Mouse (Mus musculus): ENCODE measurements around the gene Sorbs2. TPM values are rescaled to one million over a fixed set of nuclear protein-coding genes. Genes with fewer than 3 reads are reported as not detected.
"Not testable (repeated sequence)": the region's sequence is repeated elsewhere in the genome, so short reads cannot be mapped to it uniquely, and the experiment has no call there.

Gene Sorbs2
- total and polyA plus RNA-seq, 2 experiments from 2014 or later: 36.1 to 79.5 TPM

- ATAC-seq (ENCODE audit: low FRiP score) (no peak), DNase-seq (ENCODE audit: low spot score) (no peak)
- WGBS: 47% methylated on average over 5 of the region's 5 CpGs
- Histone ChIP-seq H3K27me3 (ENCODE audit: insufficient read depth, low read length) (no peaks in the 10 kb centered on the region), H3K9me3 (ENCODE audit: low read length) (no peaks in the 10 kb centered on the region), H3K27ac (ENCODE audit: low read depth, low read length) (no peak overlapping the region), H3K4me3 (ENCODE audit: low read depth, low read length) (no peak overlapping the region), H3K4me1 (ENCODE audit: insufficient read depth, low read length) (no peaks in the 10 kb centered on the region), H3K36me3 (ENCODE audit: insufficient read depth, low read length) (no peaks in the 10 kb centered on the region), H3K4me2 (ENCODE audit: low read depth, low read length, poor library complexity, severe bottlenecking) (no peak overlapping the region), H3K9ac (replicated peaks; ENCODE audit: low read length, poor library complexity, severe bottlenecking) (no peak overlapping the region)
- TF ChIP-seq CTCF (IDR thresholded peaks at IDR 0.05): no peak
These were observed 350.1 kb downstream of the Sorbs2 start for GRCm38 (mm10) chr8:45857734-45858133.

DNA sequence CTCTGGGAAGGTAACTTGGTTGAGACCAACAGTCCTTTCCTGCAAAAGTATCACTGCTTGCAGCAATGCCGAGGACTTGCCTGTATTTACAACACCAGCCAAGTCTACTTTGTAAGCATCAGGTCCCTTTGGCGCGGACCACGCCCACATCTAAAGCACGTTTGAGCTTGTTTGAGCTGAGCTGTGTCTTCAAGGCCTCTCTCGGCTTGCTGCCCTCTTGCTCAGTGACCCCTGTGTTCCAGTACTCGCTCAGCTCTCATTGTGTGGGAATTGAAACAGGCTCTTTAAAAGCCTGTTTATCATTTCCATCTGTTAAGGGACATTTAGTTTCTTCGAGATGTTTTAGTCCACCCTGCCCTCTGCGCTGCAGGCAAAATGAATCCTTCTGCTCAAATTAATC lies 350.8 kb downstream of the Sorbs2 start:
- H3K36me3 ChIP-seq (ENCODE audit: insufficient read depth, low read length): no peaks in the 10 kb centered on the region
- no peaks in the 10 kb centered on the region for H3K9me3 ChIP-seq (ENCODE audit: low read length)
- ATAC-seq (ENCODE audit: low FRiP score) (no peak), DNase-seq (ENCODE audit: low spot score) (peak; percentile 10)
- TF ChIP-seq CTCF (IDR thresholded peaks at IDR 0.05): no peak
- no peak overlapping the region for H3K27ac ChIP-seq (ENCODE audit: low read depth, low read length)
- H3K9ac ChIP-seq (replicated peaks; ENCODE audit: low read length, poor library complexity, severe bottlenecking): no peak overlapping the region
- no peak overlapping the region for H3K4me3 ChIP-seq (ENCODE audit: low read depth, low read length)
- H3K27me3 ChIP-seq (ENCODE audit: insufficient read depth, low read length): no peaks in the 10 kb centered on the region
- no peaks in the 10 kb centered on the region for H3K4me1 ChIP-seq (ENCODE audit: insufficient read depth, low read length)
- 44% methylated on average over 9 of the region's 9 CpGs for WGBS
- H3K4me2 ChIP-seq (ENCODE audit: low read depth, low read length, poor library complexity, severe bottlenecking): no peak overlapping the region

DNA sequence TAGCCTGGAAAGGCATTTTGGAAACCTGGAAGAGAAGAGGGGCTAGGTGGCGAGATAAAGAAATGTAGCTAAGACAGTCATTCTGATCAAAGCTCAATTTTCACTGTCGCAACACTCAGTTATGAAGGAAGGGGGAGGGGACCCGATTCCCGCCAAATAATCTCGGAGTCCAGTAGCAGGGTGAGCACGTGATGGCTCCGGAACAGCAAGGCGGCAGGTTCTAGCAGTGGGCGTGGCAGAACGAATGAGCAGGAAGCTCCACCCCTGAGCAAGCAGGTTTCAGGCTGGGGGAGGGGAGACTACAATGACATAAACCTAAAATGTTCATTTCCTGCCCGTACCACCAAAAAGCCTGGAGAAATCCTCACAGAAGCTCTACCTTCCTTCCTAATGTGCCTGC lies 364.0 kb downstream of the Sorbs2 start:
- ATAC-seq (ENCODE audit: low FRiP score); H3K9ac ChIP-seq (replicated peaks; ENCODE audit: low read length, poor library complexity, severe bottlenecking); H3K36me3 ChIP-seq (ENCODE audit: insufficient read depth, low read length); DNase-seq (ENCODE audit: low spot score); H3K4me3 ChIP-seq (ENCODE audit: low read depth, low read length); H3K27me3 ChIP-seq (ENCODE audit: insufficient read depth, low read length); H3K27ac ChIP-seq (ENCODE audit: low read depth, low read length); H3K4me1 ChIP-seq (ENCODE audit: insufficient read depth, low read length); H3K4me2 ChIP-seq (ENCODE audit: low read depth, low read length, poor library complexity, severe bottlenecking); H3K9me3 ChIP-seq (ENCODE audit: low read length): not testable (repeated sequence)
- 79% methylated on average over 9 of the region's 11 CpGs for WGBS

DNA sequence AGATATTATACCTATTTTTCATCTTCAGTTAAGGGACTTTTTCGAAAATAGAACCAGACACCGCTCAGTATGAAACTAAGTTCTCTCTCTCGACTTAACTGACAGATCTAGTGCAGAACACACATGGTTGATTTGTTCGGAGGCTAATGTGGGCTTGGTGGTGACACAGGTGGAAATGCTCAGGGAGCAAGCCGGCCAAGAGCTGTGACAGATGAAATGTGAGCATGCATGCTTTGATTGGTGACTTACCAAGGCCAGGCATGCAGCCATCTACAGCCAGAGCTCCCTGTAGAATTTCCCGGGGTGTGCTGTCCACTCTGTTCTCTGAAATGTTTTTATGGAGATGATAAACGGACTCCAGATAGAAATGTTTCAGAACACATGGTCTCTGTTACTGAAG lies 364.5 kb downstream of the Sorbs2 start:
- Histone ChIP-seq H3K9me3 (ENCODE audit: low read length) (no peaks in the 10 kb centered on the region), H3K4me2 (ENCODE audit: low read depth, low read length, poor library complexity, severe bottlenecking) (no peak overlapping the region), H3K27ac (ENCODE audit: low read depth, low read length) (no peak overlapping the region), H3K4me3 (ENCODE audit: low read depth, low read length) (no peak overlapping the region), H3K4me1 (ENCODE audit: insufficient read depth, low read length) (peaks cover 6% of the 10 kb centered on the region; the same call in 1 of the 2 replicates), H3K9ac (replicated peaks; ENCODE audit: low read length, poor library complexity, severe bottlenecking) (no peak overlapping the region), H3K27me3 (ENCODE audit: insufficient read depth, low read length) (no peaks in the 10 kb centered on the region), H3K36me3 (ENCODE audit: insufficient read depth, low read length) (no peaks in the 10 kb centered on the region)
- TF ChIP-seq CTCF (IDR thresholded peaks at IDR 0.05): no peak
- WGBS: 85% methylated on average over 7 of the region's 7 CpGs
- DNase-seq (ENCODE audit: low spot score): peak; percentile 20
- no peak for ATAC-seq (ENCODE audit: low FRiP score)

GRCm38 (mm10) chr8:45874945-45875626 lies 367.5 kb downstream of the Sorbs2 start:
- TF ChIP-seq CTCF (IDR thresholded peaks at IDR 0.05): no peak
- H3K4me1 ChIP-seq (ENCODE audit: insufficient read depth, low read length): peaks cover 6% of the 10 kb centered on the region; the same call in 1 of the 2 replicates
- WGBS: 10% methylated on average over 10 of the region's 10 CpGs
- DNase-seq (ENCODE audit: low spot score) (peak; percentile 89), ATAC-seq (ENCODE audit: low FRiP score) (peak; percentile 67)
- H3K9ac ChIP-seq (replicated peaks; ENCODE audit: low read length, poor library complexity, severe bottlenecking): no peak overlapping the region
- no peaks in the 10 kb centered on the region for H3K27me3 ChIP-seq (ENCODE audit: insufficient read depth, low read length)
- H3K9me3 ChIP-seq (ENCODE audit: low read length): no peaks in the 10 kb centered on the region
- no peak overlapping the region for H3K4me3 ChIP-seq (ENCODE audit: low read depth, low read length)
- peak overlapping the region; percentile 5; the same call in 1 of the 2 replicates for H3K4me2 ChIP-seq (ENCODE audit: low read depth, low read length, poor library complexity, severe bottlenecking)
- peak overlapping the region; percentile 38 for H3K27ac ChIP-seq (ENCODE audit: low read depth, low read length)
- H3K36me3 ChIP-seq (ENCODE audit: insufficient read depth, low read length): no peaks in the 10 kb centered on the region

GRCm38 (mm10) chr8:45876397-45876796 lies 368.8 kb downstream of the Sorbs2 start:
- no peak for TF ChIP-seq CTCF (IDR thresholded peaks at IDR 0.05)
- no peak for ATAC-seq (ENCODE audit: low FRiP score)
- no peak overlapping the region for H3K4me3 ChIP-seq (ENCODE audit: low read depth, low read length)
- WGBS: 52% methylated on average over 5 of the region's 5 CpGs
- H3K36me3 ChIP-seq (ENCODE audit: insufficient read depth, low read length): no peaks in the 10 kb centered on the region
- no peaks in the 10 kb centered on the region for H3K27me3 ChIP-seq (ENCODE audit: insufficient read depth, low read length)
- H3K9me3 ChIP-seq (ENCODE audit: low read length): no peaks in the 10 kb centered on the region
- H3K27ac ChIP-seq (ENCODE audit: low read depth, low read length): no peak overlapping the region
- H3K4me1 ChIP-seq (ENCODE audit: insufficient read depth, low read length): peaks cover 6% of the 10 kb centered on the region; the same call in 1 of the 2 replicates
- DNase-seq (ENCODE audit: low spot score): no peak
- no peak overlapping the region for H3K4me2 ChIP-seq (ENCODE audit: low read depth, low read length, poor library complexity, severe bottlenecking)
- H3K9ac ChIP-seq (replicated peaks; ENCODE audit: low read length, poor library complexity, severe bottlenecking): no peak overlapping the region

Other genes with a start within 250 kb of the Sorbs2 start
- gene F11, start 245.8 kb upstream of the Sorbs2 start, total RNA-seq (2014; rRNA removed): not detected in 2 replicates
- gene F11, start 245.8 kb upstream of the Sorbs2 start, polyA plus RNA-seq (2015; fragmentation: Nextera tagmentation; extraction: Ambion mirVana): not detected in 2 replicates
- under 0.01 TPM in 1 of 2 replicates, not detected in the other for gene Klkb1, start 212.9 kb upstream of the Sorbs2 start, total RNA-seq (2014; rRNA removed)
- 0.02 and 0.04 TPM in 2 replicates for gene Klkb1, start 212.9 kb upstream of the Sorbs2 start, polyA plus RNA-seq (2015; fragmentation: Nextera tagmentation; extraction: Ambion mirVana)
- gene Gm45753, start 199.3 kb upstream of the Sorbs2 start, total RNA-seq (2014; rRNA removed): not detected in 2 replicates
- not detected in 2 replicates for gene Gm45753, start 199.3 kb upstream of the Sorbs2 start, polyA plus RNA-seq (2015; fragmentation: Nextera tagmentation; extraction: Ambion mirVana)
- gene Cyp4v3, start 174.6 kb upstream of the Sorbs2 start, total RNA-seq (2014; rRNA removed): 2.7 and 2.8 TPM in 2 replicates
- 2.4 and 2.8 TPM in 2 replicates for gene Cyp4v3, start 174.6 kb upstream of the Sorbs2 start, polyA plus RNA-seq (2015; fragmentation: Nextera tagmentation; extraction: Ambion mirVana)
- gene Fam149a, start 125.5 kb upstream of the Sorbs2 start, total RNA-seq (2014; rRNA removed): 34.7 and 37.3 TPM in 2 replicates
- 18.4 and 19.7 TPM in 2 replicates for gene Fam149a, start 125.5 kb upstream of the Sorbs2 start, polyA plus RNA-seq (2015; fragmentation: Nextera tagmentation; extraction: Ambion mirVana)
- gene Tlr3, start 96.7 kb upstream of the Sorbs2 start, total RNA-seq (2014; rRNA removed): 1.2 and 2.5 TPM in 2 replicates
- gene Tlr3, start 96.7 kb upstream of the Sorbs2 start, polyA plus RNA-seq (2015; fragmentation: Nextera tagmentation; extraction: Ambion mirVana): 0.96 and 1.7 TPM in 2 replicates